Mouse (Mus musculus) cerebellum, adult 2 months (tissue): Measurements from ENCODE around the gene Ifrd2.
A peak's percentile ranks its signal among the peaks of the same experiment; 100 is the strongest.

ENCODE experiments used
- CTCF ChIP-seq: fragments of 200-500 bp; IDR thresholded peaks from 2 replicates; pipeline ENCODE4 v1.5.1; 2011; ENCODE audit warnings: low read depth, mild to moderate bottlenecking, control low read depth, low read length, moderate library complexity, borderline replicate concordance; ENCODE audit not compliant: insufficient read depth
- POLR2A ChIP-seq: fragments of 200-500 bp; IDR thresholded peaks from 2 replicates; pipeline ENCODE4 v1.6.1; 2011; ENCODE audit warnings: low read length, control low read depth, borderline replicate concordance; ENCODE audit not compliant: insufficient read depth

GRCm38 (mm10) chr9:107626158-107626843 is 38.9 kb downstream of the Ifrd2 start:
- TF ChIP-seq CTCF (0 out of 2 replicates have a peak, but pooled peaks have one; percentile 1), POLR2A (no peak)
